Mouse (Mus musculus): ENCODE data around the gene Mrpl57. TPM values are rescaled to one million over a fixed set of nuclear protein-coding genes. Genes with fewer than 3 reads are reported as not detected.

Mrpl57 gene
- polyA plus RNA-seq (2012; rRNA removed): 68.6 and 99.8 TPM in 2 replicates

- peak; percentile 93 for TF ChIP-seq POLR2A (IDR thresholded peaks at IDR 0.05; ENCODE audit: borderline replicate concordance, extremely low read depth, insufficient read depth, insufficient read length, poor library complexity, severe bottlenecking)
- TF ChIP-seq CTCF (IDR thresholded peaks at IDR 0.05; ENCODE audit: borderline replicate concordance, extremely low read depth, insufficient read depth, insufficient read length): no peak
- peak; percentile 95 for DNase-seq (ENCODE audit: low read depth)
These were observed at the start of gene Mrpl57, which contains the start of gene Ska3 for GRCm38 (mm10) chr14:57825788-57826751. TSS of gene Mrpl57 (plus strand) at chr14:57826234. TSS of gene Ska3 (minus strand) at chr14:57826185.

GRCm38 (mm10) chr14:57787406-57787805 lies 38.6 kb upstream of the Mrpl57 start:
- TF ChIP-seq POLR2A (IDR thresholded peaks at IDR 0.05; ENCODE audit: borderline replicate concordance, extremely low read depth, insufficient read depth, insufficient read length, poor library complexity, severe bottlenecking) (no peak), CTCF (IDR thresholded peaks at IDR 0.05; ENCODE audit: borderline replicate concordance, extremely low read depth, insufficient read depth, insufficient read length) (no peak)
- peak; percentile 14 for DNase-seq (ENCODE audit: low read depth)

- no peak for DNase-seq (ENCODE audit: low read depth)
- no peak for TF ChIP-seq POLR2A (IDR thresholded peaks at IDR 0.05; ENCODE audit: borderline replicate concordance, extremely low read depth, insufficient read depth, insufficient read length, poor library complexity, severe bottlenecking)
- TF ChIP-seq CTCF (IDR thresholded peaks at IDR 0.05; ENCODE audit: borderline replicate concordance, extremely low read depth, insufficient read depth, insufficient read length): no peak
These were observed 36.7 kb upstream of the Mrpl57 start for GRCm38 (mm10) chr14:57789311-57789710.

GRCm38 (mm10) chr14:57789759-57790158 lies 36.3 kb upstream of the Mrpl57 start:
- TF ChIP-seq POLR2A (IDR thresholded peaks at IDR 0.05; ENCODE audit: borderline replicate concordance, extremely low read depth, insufficient read depth, insufficient read length, poor library complexity, severe bottlenecking) (no peak), CTCF (IDR thresholded peaks at IDR 0.05; ENCODE audit: borderline replicate concordance, extremely low read depth, insufficient read depth, insufficient read length) (no peak)
- no peak for DNase-seq (ENCODE audit: low read depth)

GRCm38 (mm10) chr14:57791171-57791570 lies 34.9 kb upstream of the Mrpl57 start:
- no peak for DNase-seq (ENCODE audit: low read depth)
- TF ChIP-seq CTCF (IDR thresholded peaks at IDR 0.05; ENCODE audit: borderline replicate concordance, extremely low read depth, insufficient read depth, insufficient read length): no peak
- TF ChIP-seq POLR2A (IDR thresholded peaks at IDR 0.05; ENCODE audit: borderline replicate concordance, extremely low read depth, insufficient read depth, insufficient read length, poor library complexity, severe bottlenecking): no peak

- no peak for DNase-seq (ENCODE audit: low read depth)
These were observed 28.5 kb upstream of the Mrpl57 start for GRCm38 (mm10) chr14:57797551-57797950.

GRCm38 (mm10) chr14:57797991-57798931 lies 27.8 kb upstream of the Mrpl57 start, which contains the start of gene Sap18:
TSS of gene Sap18 (plus strand) at chr14:57798180.
- peak; percentile 100 for DNase-seq (ENCODE audit: low read depth)
- 0 out of 2 replicates have a peak, but pooled peaks have one; percentile 23 for TF ChIP-seq POLR2A (IDR thresholded peaks at IDR 0.05; ENCODE audit: borderline replicate concordance, extremely low read depth, insufficient read depth, insufficient read length, poor library complexity, severe bottlenecking)
- no peak for TF ChIP-seq CTCF (IDR thresholded peaks at IDR 0.05; ENCODE audit: borderline replicate concordance, extremely low read depth, insufficient read depth, insufficient read length)

More at GRCm38 (mm10) chr14:57797551-57797950, 28.5 kb upstream of the Mrpl57 start:
- no peak for TF ChIP-seq POLR2A (IDR thresholded peaks at IDR 0.05; ENCODE audit: borderline replicate concordance, extremely low read depth, insufficient read depth, insufficient read length, poor library complexity, severe bottlenecking)
- TF ChIP-seq CTCF (IDR thresholded peaks at IDR 0.05; ENCODE audit: borderline replicate concordance, extremely low read depth, insufficient read depth, insufficient read length): no peak

- TF ChIP-seq CTCF (IDR thresholded peaks at IDR 0.05; ENCODE audit: borderline replicate concordance, extremely low read depth, insufficient read depth, insufficient read length) (no peak), POLR2A (IDR thresholded peaks at IDR 0.05; ENCODE audit: borderline replicate concordance, extremely low read depth, insufficient read depth, insufficient read length, poor library complexity, severe bottlenecking) (no peak)
- no peak for DNase-seq (ENCODE audit: low read depth)
These were observed 22.3 kb upstream of the Mrpl57 start for GRCm38 (mm10) chr14:57803731-57804130.

GRCm38 (mm10) chr14:57808558-57808957 lies 17.5 kb upstream of the Mrpl57 start:
- TF ChIP-seq CTCF (IDR thresholded peaks at IDR 0.05; ENCODE audit: borderline replicate concordance, extremely low read depth, insufficient read depth, insufficient read length) (peak; percentile 40; the same call in 1 of the 2 replicates), POLR2A (IDR thresholded peaks at IDR 0.05; ENCODE audit: borderline replicate concordance, extremely low read depth, insufficient read depth, insufficient read length, poor library complexity, severe bottlenecking) (no peak)
- DNase-seq (ENCODE audit: low read depth): peak; percentile 42

- TF ChIP-seq POLR2A (IDR thresholded peaks at IDR 0.05; ENCODE audit: borderline replicate concordance, extremely low read depth, insufficient read depth, insufficient read length, poor library complexity, severe bottlenecking) (no peak), CTCF (IDR thresholded peaks at IDR 0.05; ENCODE audit: borderline replicate concordance, extremely low read depth, insufficient read depth, insufficient read length) (no peak)
- no peak for DNase-seq (ENCODE audit: low read depth)
These were observed 15.1 kb upstream of the Mrpl57 start for GRCm38 (mm10) chr14:57810886-57811285.
